Mouse (Mus musculus): ENCODE data around the gene Rps29. TPM values are rescaled to one million over a fixed set of nuclear protein-coding genes. Genes with fewer than 3 reads are reported as not detected.
A peak's percentile ranks its signal among the peaks of the same experiment; 100 is the strongest.

The Rps29 gene
- polyA plus RNA-seq, 1 experiment from 2014 or later, result 2,055 TPM

GRCm38 (mm10) chr12:69150049-69150448 is 8.9 kb downstream of the Rps29 start:
- DNase-seq (ENCODE audit: low spot score) (no peak), ATAC-seq (ENCODE audit: low read depth) (no peak)
- no peak overlapping the region for H3K27ac ChIP-seq (replicated peaks; ENCODE audit: low read depth, low read length)
- WGBS, result 79% methylated on average over 13 of the region's 13 CpGs
- H3K27me3 ChIP-seq (replicated peaks; ENCODE audit: control insufficient read depth, insufficient read depth, low read length), result no peaks in the 10 kb centered on the region
- no peak overlapping the region for H3K9ac ChIP-seq (ENCODE audit: low read depth, low read length)
- no peaks in the 10 kb centered on the region for H3K36me3 ChIP-seq (ENCODE audit: control insufficient read depth, insufficient read depth, low read length)
- H3K4me1 ChIP-seq (ENCODE audit: control insufficient read depth, insufficient read depth, low read length), result no peaks in the 10 kb centered on the region
- no peaks in the 10 kb centered on the region for H3K9me3 ChIP-seq (ENCODE audit: control insufficient read depth, low read length)
- no peak overlapping the region for H3K4me2 ChIP-seq (ENCODE audit: low read depth, low read length)
- H3K4me3 ChIP-seq (ENCODE audit: low read depth, low read length), result no peak overlapping the region

GRCm38 (mm10) chr12:69147166-69147735 is 11.7 kb downstream of the Rps29 start:
- H3K36me3 ChIP-seq (ENCODE audit: control insufficient read depth, insufficient read depth, low read length), result no peaks in the 10 kb centered on the region
- ATAC-seq (ENCODE audit: low read depth), result no peak
- H3K9me3 ChIP-seq (ENCODE audit: control insufficient read depth, low read length), result no peaks in the 10 kb centered on the region

GRCm38 (mm10) chr12:69143460-69143859 is 15.5 kb downstream of the Rps29 start:
- H3K4me2 ChIP-seq (ENCODE audit: low read depth, low read length), result no peak overlapping the region
- H3K36me3 ChIP-seq (ENCODE audit: control insufficient read depth, insufficient read depth, low read length), result no peaks in the 10 kb centered on the region
- H3K9ac ChIP-seq (ENCODE audit: low read depth, low read length), result no peak overlapping the region
- H3K27me3 ChIP-seq (replicated peaks; ENCODE audit: control insufficient read depth, insufficient read depth, low read length), result no peaks in the 10 kb centered on the region
- H3K4me3 ChIP-seq (ENCODE audit: low read depth, low read length), result no peak overlapping the region
- no peaks in the 10 kb centered on the region for H3K4me1 ChIP-seq (ENCODE audit: control insufficient read depth, insufficient read depth, low read length)
- DNase-seq (ENCODE audit: low spot score), result no peak
- ATAC-seq (ENCODE audit: low read depth), result no peak
- WGBS, result 62% methylated on average over 6 of the region's 6 CpGs
- H3K9me3 ChIP-seq (ENCODE audit: control insufficient read depth, low read length), result no peaks in the 10 kb centered on the region
- H3K27ac ChIP-seq (replicated peaks; ENCODE audit: low read depth, low read length), result no peak overlapping the region

More at GRCm38 (mm10) chr12:69147166-69147735, 11.7 kb downstream of the Rps29 start:
- Histone ChIP-seq H3K9ac (ENCODE audit: low read depth, low read length) (no peak overlapping the region), H3K4me2 (ENCODE audit: low read depth, low read length) (no peak overlapping the region), H3K4me3 (ENCODE audit: low read depth, low read length) (no peak overlapping the region), H3K27ac (replicated peaks; ENCODE audit: low read depth, low read length) (no peak overlapping the region), H3K27me3 (replicated peaks; ENCODE audit: control insufficient read depth, insufficient read depth, low read length) (no peaks in the 10 kb centered on the region), H3K4me1 (ENCODE audit: control insufficient read depth, insufficient read depth, low read length) (no peaks in the 10 kb centered on the region)
- WGBS, result 94% methylated on average over 5 of the region's 5 CpGs
- no peak for DNase-seq (ENCODE audit: low spot score)

GRCm38 (mm10) chr12:69139841-69140240 is 19.1 kb downstream of the Rps29 start:
- Histone ChIP-seq H3K4me1 (ENCODE audit: control insufficient read depth, insufficient read depth, low read length) (no peaks in the 10 kb centered on the region), H3K27me3 (replicated peaks; ENCODE audit: control insufficient read depth, insufficient read depth, low read length) (no peaks in the 10 kb centered on the region), H3K27ac (replicated peaks; ENCODE audit: low read depth, low read length) (no peak overlapping the region), H3K9me3 (ENCODE audit: control insufficient read depth, low read length) (no peaks in the 10 kb centered on the region), H3K36me3 (ENCODE audit: control insufficient read depth, insufficient read depth, low read length) (no peaks in the 10 kb centered on the region), H3K9ac (ENCODE audit: low read depth, low read length) (no peak overlapping the region), H3K4me2 (ENCODE audit: low read depth, low read length) (no peak overlapping the region), H3K4me3 (ENCODE audit: low read depth, low read length) (no peak overlapping the region)
- DNase-seq (ENCODE audit: low spot score) (no peak), ATAC-seq (ENCODE audit: low read depth) (no peak)
- WGBS, result 76% methylated on average over 7 of the region's 7 CpGs

GRCm38 (mm10) chr12:69139201-69139600 is 19.8 kb downstream of the Rps29 start:
- no peak overlapping the region for H3K4me3 ChIP-seq (ENCODE audit: low read depth, low read length)
- H3K27me3 ChIP-seq (replicated peaks; ENCODE audit: control insufficient read depth, insufficient read depth, low read length), result no peaks in the 10 kb centered on the region
- WGBS, result 85% methylated on average over 3 of the region's 3 CpGs
- no peak overlapping the region for H3K9ac ChIP-seq (ENCODE audit: low read depth, low read length)
- no peak overlapping the region for H3K27ac ChIP-seq (replicated peaks; ENCODE audit: low read depth, low read length)
- ATAC-seq (ENCODE audit: low read depth) (no peak), DNase-seq (ENCODE audit: low spot score) (no peak)
- no peaks in the 10 kb centered on the region for H3K9me3 ChIP-seq (ENCODE audit: control insufficient read depth, low read length)
- H3K36me3 ChIP-seq (ENCODE audit: control insufficient read depth, insufficient read depth, low read length), result no peaks in the 10 kb centered on the region
- no peak overlapping the region for H3K4me2 ChIP-seq (ENCODE audit: low read depth, low read length)
- H3K4me1 ChIP-seq (ENCODE audit: control insufficient read depth, insufficient read depth, low read length), result no peaks in the 10 kb centered on the region

- Histone ChIP-seq H3K4me3 (ENCODE audit: low read depth, low read length) (no peak overlapping the region), H3K27me3 (replicated peaks; ENCODE audit: control insufficient read depth, insufficient read depth, low read length) (no peaks in the 10 kb centered on the region), H3K9ac (ENCODE audit: low read depth, low read length) (no peak overlapping the region), H3K27ac (replicated peaks; ENCODE audit: low read depth, low read length) (no peak overlapping the region), H3K36me3 (ENCODE audit: control insufficient read depth, insufficient read depth, low read length) (no peaks in the 10 kb centered on the region), H3K9me3 (ENCODE audit: control insufficient read depth, low read length) (no peaks in the 10 kb centered on the region), H3K4me2 (ENCODE audit: low read depth, low read length) (no peak overlapping the region), H3K4me1 (ENCODE audit: control insufficient read depth, insufficient read depth, low read length) (no peaks in the 10 kb centered on the region)
- ATAC-seq (ENCODE audit: low read depth), result no peak
- peak; percentile 67 for DNase-seq (ENCODE audit: low spot score)
- WGBS, result 8% methylated on average over 10 of the region's 10 CpGs
Observed at GRCm38 (mm10) chr12:69131981-69132380, 27.0 kb downstream of the Rps29 start.

GRCm38 (mm10) chr12:69131267-69131666 is 27.7 kb downstream of the Rps29 start:
- WGBS, result 86% methylated on average over 6 of the region's 6 CpGs
- Histone ChIP-seq H3K9me3 (ENCODE audit: control insufficient read depth, low read length) (no peaks in the 10 kb centered on the region), H3K9ac (ENCODE audit: low read depth, low read length) (no peak overlapping the region), H3K27me3 (replicated peaks; ENCODE audit: control insufficient read depth, insufficient read depth, low read length) (no peaks in the 10 kb centered on the region), H3K4me2 (ENCODE audit: low read depth, low read length) (no peak overlapping the region), H3K27ac (replicated peaks; ENCODE audit: low read depth, low read length) (no peak overlapping the region), H3K4me3 (ENCODE audit: low read depth, low read length) (no peak overlapping the region), H3K36me3 (ENCODE audit: control insufficient read depth, insufficient read depth, low read length) (no peaks in the 10 kb centered on the region), H3K4me1 (ENCODE audit: control insufficient read depth, insufficient read depth, low read length) (no peaks in the 10 kb centered on the region)
- ATAC-seq (ENCODE audit: low read depth) (no peak), DNase-seq (ENCODE audit: low spot score) (no peak)

- DNase-seq (ENCODE audit: low spot score) (no peak), ATAC-seq (ENCODE audit: low read depth) (no peak)
- Histone ChIP-seq H3K9ac (ENCODE audit: low read depth, low read length) (no peak overlapping the region), H3K4me3 (ENCODE audit: low read depth, low read length) (no peak overlapping the region), H3K27ac (replicated peaks; ENCODE audit: low read depth, low read length) (no peak overlapping the region), H3K36me3 (ENCODE audit: control insufficient read depth, insufficient read depth, low read length) (no peaks in the 10 kb centered on the region), H3K4me1 (ENCODE audit: control insufficient read depth, insufficient read depth, low read length) (no peaks in the 10 kb centered on the region), H3K4me2 (ENCODE audit: low read depth, low read length) (0 out of 2 replicates have a peak overlapping the region, but pooled peaks have one; percentile 26), H3K27me3 (replicated peaks; ENCODE audit: control insufficient read depth, insufficient read depth, low read length) (no peaks in the 10 kb centered on the region), H3K9me3 (ENCODE audit: control insufficient read depth, low read length) (no peaks in the 10 kb centered on the region)
- 71% methylated on average over 12 of the region's 12 CpGs for WGBS
Observed at GRCm38 (mm10) chr12:69130486-69130885, 28.5 kb downstream of the Rps29 start.

GRCm38 (mm10) chr12:69129634-69130310 is 29.2 kb downstream of the Rps29 start:
- DNase-seq (ENCODE audit: low spot score), result no peak
- H3K9ac ChIP-seq (ENCODE audit: low read depth, low read length), result no peak overlapping the region
- H3K4me1 ChIP-seq (ENCODE audit: control insufficient read depth, insufficient read depth, low read length), result no peaks in the 10 kb centered on the region
- no peak overlapping the region for H3K4me3 ChIP-seq (ENCODE audit: low read depth, low read length)
- no peaks in the 10 kb centered on the region for H3K36me3 ChIP-seq (ENCODE audit: control insufficient read depth, insufficient read depth, low read length)
- 40% methylated on average over 17 of the region's 18 CpGs for WGBS
- 0 out of 2 replicates have a peak overlapping the region, but pooled peaks have one; percentile 26 for H3K4me2 ChIP-seq (ENCODE audit: low read depth, low read length)
- no peak for ATAC-seq (ENCODE audit: low read depth)
- H3K27me3 ChIP-seq (replicated peaks; ENCODE audit: control insufficient read depth, insufficient read depth, low read length), result no peaks in the 10 kb centered on the region
- H3K9me3 ChIP-seq (ENCODE audit: control insufficient read depth, low read length), result no peaks in the 10 kb centered on the region
- no peak overlapping the region for H3K27ac ChIP-seq (replicated peaks; ENCODE audit: low read depth, low read length)

Measured in embryonic facial prominence, embryonic 14.5 days (tissue).